Mouse (Mus musculus) embryonic facial prominence, embryonic 12.5 days (tissue): ENCODE data around the gene Socs7. TPM values are rescaled to one million over a fixed set of nuclear protein-coding genes. Genes with fewer than 3 reads are reported as not detected.

ENCODE experiments used
- ATAC-seq: fragments of 200-750 bp; cut with Nextera tagmentation; 2 replicates; pipeline ENCODE4 v1.8.0; 2017; ENCODE audit not compliant: insufficient number of reproducible peaks, insufficient read depth, low FRiP score, low TSS enrichment
- H3K27ac ChIP-seq: fragments of 300-500 bp; sonication (generic); 2 replicates; pipeline ENCODE4 v1.5.1; 2016; ENCODE audit warnings: mild to moderate bottlenecking
- H3K27me3 ChIP-seq: fragments of 300-500 bp; sonication (generic); 2 replicates; pipeline ENCODE4 v1.6.1; 2016; ENCODE audit warnings: mild to moderate bottlenecking, moderate library complexity
- H3K36me3 ChIP-seq: fragments of 300-500 bp; sonication (generic); 2 replicates; pipeline ENCODE4 v1.6.1; 2016; ENCODE audit warnings: mild to moderate bottlenecking
- H3K4me1 ChIP-seq: fragments of 300-500 bp; sonication (generic); 2 replicates; pipeline ENCODE4 v1.6.1; 2016
- H3K4me2 ChIP-seq: fragments of 300-500 bp; sonication (generic); replicated peaks from 2 replicates; pipeline ENCODE4 v1.6.1; 2016; ENCODE audit warnings: mild to moderate bottlenecking, moderate library complexity
- H3K4me3 ChIP-seq: fragments of 300-500 bp; sonication (generic); 2 replicates; pipeline ENCODE4 v1.5.1; 2016; ENCODE audit warnings: mild to moderate bottlenecking
- H3K9ac ChIP-seq: fragments of 300-500 bp; sonication (generic); 2 replicates; pipeline ENCODE4 v1.6.1; 2016; ENCODE audit warnings: mild to moderate bottlenecking, moderate library complexity
- H3K9me3 ChIP-seq: fragments of 300-500 bp; sonication (generic); 2 replicates; pipeline ENCODE4 v1.6.1; 2016; ENCODE audit warnings: mild to moderate bottlenecking, moderate library complexity
- WGBS: fragments of 180-500 bp; shearing (Covaris S2); methylation state at CpG from one replicate; pipeline ENCODE4 v1.1.7; 2016; 5-methylcytosine and 5-hydroxymethylcytosine counted together
- polyA plus RNA-seq: library from polyadenylated mRNA; unstranded; fragments of >200 nt; fragmentation: Nextera tagmentation; extraction: Ambion mirVana; gene quantifications from 2 replicates; pipeline ENCODE4 v1.2.1, GENCODE M21; 2016

Gene Socs7
- polyA plus RNA-seq, 1 experiment from 2014 or later = 6.1 TPM

- H3K9me3 ChIP-seq = no peaks in the 10 kb centered on the region
- peaks cover 39% of the 10 kb centered on the region for H3K4me1 ChIP-seq
- no peaks in the 10 kb centered on the region for H3K36me3 ChIP-seq
- H3K4me2 ChIP-seq = no peak overlapping the region
- H3K4me3 ChIP-seq = no peak overlapping the region
- 57% methylated on average over 5 of the region's 5 CpGs for WGBS
- H3K27me3 ChIP-seq = no peaks in the 10 kb centered on the region
- no peak overlapping the region for H3K9ac ChIP-seq
- H3K27ac ChIP-seq = no peak overlapping the region
- no peak for ATAC-seq
These were observed 61.8 kb downstream of the Socs7 start for GRCm38 (mm10) chr11:97424092-97424692.

- 58% methylated on average over 3 of the region's 3 CpGs for WGBS
- Histone ChIP-seq H3K4me2 (no peak overlapping the region), H3K4me1 (peaks cover 33% of the 10 kb centered on the region), H3K27ac (no peak overlapping the region), H3K27me3 (no peaks in the 10 kb centered on the region), H3K9ac (no peak overlapping the region), H3K9me3 (no peaks in the 10 kb centered on the region), H3K36me3 (no peaks in the 10 kb centered on the region), H3K4me3 (no peak overlapping the region)
- no peak for ATAC-seq
These were observed 62.5 kb downstream of the Socs7 start for GRCm38 (mm10) chr11:97424802-97425201.

- no peaks in the 10 kb centered on the region for H3K9me3 ChIP-seq
- H3K4me1 ChIP-seq = peaks cover 20% of the 10 kb centered on the region
- under 1% methylated on average over 32 of the region's 32 CpGs for WGBS
- no peaks in the 10 kb centered on the region for H3K36me3 ChIP-seq
- peak; percentile 88 for ATAC-seq
- no peaks in the 10 kb centered on the region for H3K27me3 ChIP-seq
- H3K4me2 ChIP-seq = peak overlapping the region; percentile 71
- peak overlapping the region; percentile 35 for H3K4me3 ChIP-seq
- peak overlapping the region; percentile 58; the same call in 1 of the 2 replicates for H3K27ac ChIP-seq
- H3K9ac ChIP-seq = peak overlapping the region; percentile 25
These were observed 65.7 kb downstream of the Socs7 start for GRCm38 (mm10) chr11:97427794-97428725.

GRCm38 (mm10) chr11:97428726-97429077 lies 66.4 kb downstream of the Socs7 start:
- H3K36me3 ChIP-seq = no peaks in the 10 kb centered on the region
- no peak for ATAC-seq
- H3K27ac ChIP-seq = peak overlapping the region; percentile 18; the same call in 1 of the 2 replicates
- peak overlapping the region; percentile 71 for H3K4me2 ChIP-seq
- H3K4me3 ChIP-seq = peak overlapping the region; percentile 35
- no peaks in the 10 kb centered on the region for H3K27me3 ChIP-seq
- peaks cover 20% of the 10 kb centered on the region for H3K4me1 ChIP-seq
- 48% methylated on average over 4 of the region's 4 CpGs for WGBS
- H3K9ac ChIP-seq = peak overlapping the region; percentile 25
- no peaks in the 10 kb centered on the region for H3K9me3 ChIP-seq

- 83% methylated on average over 8 of the region's 8 CpGs for WGBS
- peaks cover 21% of the 10 kb centered on the region for H3K4me1 ChIP-seq
These were observed 67.3 kb downstream of the Socs7 start for GRCm38 (mm10) chr11:97429615-97430014.

GRCm38 (mm10) chr11:97432015-97432414 lies 69.7 kb downstream of the Socs7 start:
- no peak overlapping the region for H3K4me3 ChIP-seq
- 17% methylated on average over 3 of the region's 3 CpGs for WGBS

More at GRCm38 (mm10) chr11:97429615-97430014, 67.3 kb downstream of the Socs7 start:
- Histone ChIP-seq H3K9ac (no peak overlapping the region), H3K36me3 (no peaks in the 10 kb centered on the region), H3K9me3 (no peaks in the 10 kb centered on the region), H3K27me3 (no peaks in the 10 kb centered on the region), H3K4me2 (no peak overlapping the region), H3K4me3 (no peak overlapping the region), H3K27ac (no peak overlapping the region)
- no peak for ATAC-seq

GRCm38 (mm10) chr11:97432983-97433539 lies 70.7 kb downstream of the Socs7 start:
- ATAC-seq = no peak
- WGBS = 89% methylated on average over 8 of the region's 8 CpGs

More at GRCm38 (mm10) chr11:97432015-97432414, 69.7 kb downstream of the Socs7 start:
- Histone ChIP-seq H3K4me1 (peaks cover 39% of the 10 kb centered on the region), H3K27me3 (no peaks in the 10 kb centered on the region), H3K4me2 (no peak overlapping the region), H3K9me3 (no peaks in the 10 kb centered on the region), H3K36me3 (no peaks in the 10 kb centered on the region), H3K27ac (no peak overlapping the region), H3K9ac (no peak overlapping the region)
- no peak for ATAC-seq

GRCm38 (mm10) chr11:97434121-97434520 lies 71.8 kb downstream of the Socs7 start:
- WGBS = 77% methylated on average over 8 of the region's 8 CpGs
- Histone ChIP-seq H3K9ac (no peak overlapping the region), H3K4me2 (no peak overlapping the region), H3K4me3 (no peak overlapping the region), H3K9me3 (no peaks in the 10 kb centered on the region), H3K27ac (no peak overlapping the region), H3K36me3 (no peaks in the 10 kb centered on the region), H3K27me3 (no peaks in the 10 kb centered on the region), H3K4me1 (peaks cover 43% of the 10 kb centered on the region)
- ATAC-seq = no peak

More at GRCm38 (mm10) chr11:97432983-97433539, 70.7 kb downstream of the Socs7 start:
- Histone ChIP-seq H3K9me3 (no peaks in the 10 kb centered on the region), H3K36me3 (no peaks in the 10 kb centered on the region), H3K9ac (no peak overlapping the region), H3K4me3 (no peak overlapping the region), H3K4me1 (peaks cover 40% of the 10 kb centered on the region), H3K27me3 (no peaks in the 10 kb centered on the region), H3K4me2 (no peak overlapping the region), H3K27ac (no peak overlapping the region)

GRCm38 (mm10) chr11:97434704-97435454 lies 72.5 kb downstream of the Socs7 start:
- peak; percentile 22 for ATAC-seq
- peak overlapping the region; percentile 52 for H3K4me2 ChIP-seq
- WGBS = 2% methylated on average over 15 of the region's 15 CpGs
- 0 out of 2 replicates have a peak, but pooled peaks cover 4% of the 10 kb centered on the region for H3K27me3 ChIP-seq
- H3K9ac ChIP-seq = peak overlapping the region; percentile 4; the same call in 1 of the 2 replicates
- no peaks in the 10 kb centered on the region for H3K9me3 ChIP-seq
- peaks cover 50% of the 10 kb centered on the region for H3K4me1 ChIP-seq
- peak overlapping the region; percentile 36 for H3K4me3 ChIP-seq
- no peaks in the 10 kb centered on the region for H3K36me3 ChIP-seq
- H3K27ac ChIP-seq = peak overlapping the region; percentile 83

GRCm38 (mm10) chr11:97435808-97436491 lies 73.6 kb downstream of the Socs7 start:
- H3K27me3 ChIP-seq = peaks cover 8% of the 10 kb centered on the region; the same call in 1 of the 2 replicates
- no peak overlapping the region for H3K4me3 ChIP-seq
- H3K4me1 ChIP-seq = peaks cover 60% of the 10 kb centered on the region
- peak overlapping the region; percentile 52 for H3K4me2 ChIP-seq
- WGBS = 39% methylated on average over 13 of the region's 13 CpGs
- no peaks in the 10 kb centered on the region for H3K36me3 ChIP-seq
- no peaks in the 10 kb centered on the region for H3K9me3 ChIP-seq
- H3K9ac ChIP-seq = no peak overlapping the region
- peak overlapping the region; percentile 83 for H3K27ac ChIP-seq
- ATAC-seq = no peak
